Mouse (Mus musculus) right cerebral cortex, postnatal 10 days (tissue): ENCODE data around the gene AB124611.
"Not testable (repeated sequence)": the region's sequence is repeated elsewhere in the genome, so short reads cannot be mapped to it uniquely, and the experiment has no call there.

Experiments
- DNase-seq, 2 experiments: peaks; one replicate each; pipeline ENCODE4 v3.0.0; 2021; ENCODE audit warnings: low spot score in 2 of 2

The AB124611 gene

GRCm38 (mm10) chr9:21525937-21526633, at the start of gene AB124611:
TSS of gene AB124611 (plus strand) at chr9:21526176.
- no peak for DNase-seq

GRCm38 (mm10) chr9:21477707-21478106, 48.3 kb upstream of the AB124611 start:
- no peak for DNase-seq

- DNase-seq, result peak in 1 of 2 experiments; percentile 61
Observed at GRCm38 (mm10) chr9:21484065-21484464, 41.9 kb upstream of the AB124611 start.

GRCm38 (mm10) chr9:21488246-21488645, 37.7 kb upstream of the AB124611 start:
- not testable (repeated sequence) for DNase-seq

- DNase-seq, result no peak
Observed at GRCm38 (mm10) chr9:21490696-21491095, 35.3 kb upstream of the AB124611 start.

- DNase-seq, result no peak
Observed at GRCm38 (mm10) chr9:21493907-21494306, 32.1 kb upstream of the AB124611 start.

- no peak for DNase-seq
Observed at GRCm38 (mm10) chr9:21494726-21495125, 31.2 kb upstream of the AB124611 start.

- no peak for DNase-seq
Observed at GRCm38 (mm10) chr9:21496308-21497049, 29.5 kb upstream of the AB124611 start.

GRCm38 (mm10) chr9:21497050-21497542, 28.9 kb upstream of the AB124611 start:
- no peak for DNase-seq

- DNase-seq, result no peak
Observed at GRCm38 (mm10) chr9:21497664-21498063, 28.3 kb upstream of the AB124611 start.

- no peak for DNase-seq
Observed at GRCm38 (mm10) chr9:21498284-21498902, 27.6 kb upstream of the AB124611 start.

GRCm38 (mm10) chr9:21503352-21503751, 22.6 kb upstream of the AB124611 start:
- DNase-seq, result no peak

GRCm38 (mm10) chr9:21505767-21506166, 20.2 kb upstream of the AB124611 start:
- no peak for DNase-seq

- DNase-seq, result no peak
Observed at GRCm38 (mm10) chr9:21507753-21508430, 18.1 kb upstream of the AB124611 start.

- no peak for DNase-seq
Observed at GRCm38 (mm10) chr9:21508871-21509404, 17.0 kb upstream of the AB124611 start.

GRCm38 (mm10) chr9:21509772-21510688, 15.9 kb upstream of the AB124611 start, which contains the start of gene Tmed1:
TSS of gene Tmed1 (minus strand) at chr9:21510252.
- peak; percentile 95 to 96 for DNase-seq

- DNase-seq, result no peak
Observed at GRCm38 (mm10) chr9:21510689-21511015, 15.3 kb upstream of the AB124611 start.

GRCm38 (mm10) chr9:21511052-21511451, 14.9 kb upstream of the AB124611 start:
- no peak for DNase-seq

- no peak for DNase-seq
Observed at GRCm38 (mm10) chr9:21513466-21513865, 12.5 kb upstream of the AB124611 start.

GRCm38 (mm10) chr9:21517947-21518495, 8.0 kb upstream of the AB124611 start:
- no peak for DNase-seq
